Comparison of ENCODE assay signal across 21 mouse cellular contexts in the genomic region with DNA sequence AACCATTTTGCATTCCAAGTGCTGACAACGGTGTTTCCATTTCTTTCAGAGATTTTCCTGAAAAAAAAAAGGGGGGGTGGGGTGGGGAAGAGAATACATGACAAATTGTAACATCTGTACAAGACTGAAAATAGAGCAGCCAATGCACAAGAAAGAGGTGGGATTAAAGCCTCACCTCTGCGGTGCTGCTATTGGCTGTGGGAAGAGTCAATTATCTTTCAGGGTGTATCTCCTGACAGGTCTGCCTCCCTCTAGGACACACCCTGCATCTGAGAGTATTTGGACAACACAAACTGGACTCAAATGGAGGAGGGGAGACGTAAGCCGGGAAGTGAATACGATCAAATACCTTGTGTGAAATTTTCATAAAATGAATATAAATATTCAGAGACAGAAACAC. TPM values are rescaled to one million over a fixed set of nuclear protein-coding genes. Genes with fewer than 3 reads are reported as not detected.
"Had no signal": no experiment of that assay in that cellular context is flagged by ENCODE, and none has a peak within 500 bp of the region (broad histone marks: within the 10 kb centered on the region; RNA-seq: fewer than 3 reads in every experiment).

No protein-coding gene starts in this region.

- DNase-seq: kidney, adult 18-20 months; kidney, postnatal 14 days; layer of hippocampus, postnatal 36 days; lung, embryonic 14.5 days; lung, postnatal 10 days; lung, postnatal 4 days; midbrain, embryonic 14.5 days; right cerebral cortex, adult 18-20 months; right cerebral cortex, postnatal 25 days; thymus, adult 18-20 months; thymus, postnatal 14 days had no signal

- H3K4me2 ChIP-seq: kidney, embryonic 15.5 days; limb, embryonic 12.5 days; lung, embryonic 14.5 days; neural tube, embryonic 15.5 days had no signal

- H3K9me3 ChIP-seq: neural tube, embryonic 15.5 days had no signal

- H3K27me3 ChIP-seq: kidney, embryonic 15.5 days; limb, embryonic 12.5 days; neural tube, embryonic 15.5 days had no signal

- H3K27ac ChIP-seq: kidney, embryonic 15.5 days; limb, embryonic 12.5 days; midbrain, embryonic 10.5 days; neural tube, embryonic 15.5 days had no signal

- H3K9ac ChIP-seq: kidney, embryonic 15.5 days; limb, embryonic 12.5 days; lung, embryonic 14.5 days; neural tube, embryonic 15.5 days had no signal

- H3K4me3 ChIP-seq: kidney, embryonic 15.5 days; limb, embryonic 12.5 days; midbrain, embryonic 10.5 days; myocyte; neural tube, embryonic 15.5 days had no signal

RNA-seq across cellular contexts. Expression of a gene that starts 23.8 kb away (rescaled TPM):
- total RNA-seq: layer of hippocampus, adult 8-10 months; layer of hippocampus, postnatal 36 days; left cerebral cortex, adult 8-10 months; left cerebral cortex, postnatal 36 days; megakaryocyte, adult 5-6 weeks had no signal
- polyA plus RNA-seq: limb, embryonic 12.5 days; lung, embryonic 14.5 days; midbrain, embryonic 10.5 days; midbrain, embryonic 14.5 days; neural tube, embryonic 11.5 days; neural tube, embryonic 15.5 days had no signal
